Mouse (Mus musculus) forebrain, postnatal 0 days (tissue): Measurements from ENCODE around the gene Zfp37. TPM values are rescaled to one million over a fixed set of nuclear protein-coding genes. Genes with fewer than 3 reads are reported as not detected.

Source experiments
- ATAC-seq: fragments of 200-750 bp; cut with Nextera tagmentation; 2 replicates; pipeline ENCODE4 v1.8.0; 2017; ENCODE audit warnings: mild to moderate bottlenecking, moderate library complexity
- DNase-seq: peaks from one replicate; pipeline ENCODE4 v3.0.0-alpha.2; 2015
- H3K27ac ChIP-seq: fragments of 300-500 bp; sonication (generic); 2 replicates; pipeline ENCODE4 v1.5.1; 2014; ENCODE audit warnings: low read depth, mild to moderate bottlenecking, antibody characterized with exemption, low read length, moderate library complexity, mixed read lengths
- H3K27me3 ChIP-seq: fragments of 300-500 bp; sonication (generic); 2 replicates; pipeline ENCODE4 v1.6.1; 2014; ENCODE audit warnings: mild to moderate bottlenecking, low read length, mixed read lengths; ENCODE audit not compliant: insufficient read depth
- H3K36me3 ChIP-seq: fragments of 300-500 bp; sonication (generic); 2 replicates; pipeline ENCODE4 v1.6.1; 2014; ENCODE audit warnings: mild to moderate bottlenecking, moderate library complexity; ENCODE audit not compliant: insufficient read depth
- H3K4me1 ChIP-seq: fragments of 300-500 bp; sonication (generic); 2 replicates; pipeline ENCODE4 v1.6.1; 2014; ENCODE audit warnings: antibody characterized with exemption; ENCODE audit not compliant: insufficient read depth
- H3K4me2 ChIP-seq: fragments of 300-500 bp; sonication (generic); 2 replicates; pipeline ENCODE4 v1.6.1; 2014; ENCODE audit warnings: low read depth, mild to moderate bottlenecking, moderate library complexity
- H3K4me3 ChIP-seq: fragments of 300-500 bp; sonication (generic); 2 replicates; pipeline ENCODE4 v1.5.1; 2014; ENCODE audit warnings: low read depth, low read length, mixed read lengths
- H3K9ac ChIP-seq: fragments of 300-500 bp; sonication (generic); 2 replicates; pipeline ENCODE4 v1.6.1; 2014; ENCODE audit warnings: mild to moderate bottlenecking
- H3K9me3 ChIP-seq: fragments of 300-500 bp; sonication (generic); 2 replicates; pipeline ENCODE4 v1.6.1; 2016; ENCODE audit warnings: low read length
- CTCF ChIP-seq: sonication (generic); IDR thresholded peaks from 2 replicates; pipeline ENCODE4 v1.5.1; 2016; ENCODE audit warnings: antibody characterized with exemption, control low read depth, low read depth
- WGBS: fragments of 180-500 bp; shearing (Covaris S2); extraction: QIAGEN DNeasy Blood & Tissue Kit; methylation state at CpG from one replicate; pipeline ENCODE4 v1.1.7; 2014; 5-methylcytosine and 5-hydroxymethylcytosine counted together
- polyA plus RNA-seq: library from polyadenylated mRNA; unstranded; fragments of >200 nt; fragmentation: Nextera tagmentation; extraction: Ambion mirVana; gene quantifications from 2 replicates; pipeline ENCODE4 v1.2.1, GENCODE M21; 2015
- total RNA-seq: library from RNA; depleted of rRNA; stranded (reverse); fragments of >200 nt; gene quantifications from 2 replicates; pipeline ENCODE4 v1.2.3, GENCODE M21; 2014; rRNA removed

Zfp37 gene
- total RNA-seq (24.2 and 30.1 TPM in 2 replicates), polyA plus RNA-seq (11.2 and 14.6 TPM in 2 replicates)

GRCm38 (mm10) chr4:62230769-62231168 is at the start of gene Zfp37:
Gene Zfp37 (minus strand): TSS chr4:62231047.
- H3K27me3 ChIP-seq, result no peaks in the 10 kb centered on the region
- no peak within 1 kb of the TSS for H3K9ac ChIP-seq
- H3K9me3 ChIP-seq, result no peaks in the 10 kb centered on the region
- ATAC-seq, result no peak
- no peaks in the 10 kb centered on the region for H3K4me1 ChIP-seq
- WGBS, result 77% methylated on average over 13 of the region's 13 CpGs
- TF ChIP-seq CTCF, result peak; percentile 31; the same call in 1 of the 2 replicates
- no peak within 1 kb of the TSS for H3K27ac ChIP-seq
- no peak within 1 kb of the TSS for H3K4me3 ChIP-seq
- no peak within 1 kb of the TSS for H3K4me2 ChIP-seq
- H3K36me3 ChIP-seq, result no peaks in the 10 kb centered on the region
- no peak for DNase-seq

- 73% methylated on average over 4 of the region's 4 CpGs for WGBS
- H3K9me3 ChIP-seq, result no peaks in the 10 kb centered on the region
Observed at GRCm38 (mm10) chr4:62278081-62278480, 47.2 kb upstream of the Zfp37 start.

GRCm38 (mm10) chr4:62277222-62277621 is 46.4 kb upstream of the Zfp37 start:
- H3K9me3 ChIP-seq, result no peaks in the 10 kb centered on the region
- DNase-seq (no peak), ATAC-seq (no peak)
- no peak for TF ChIP-seq CTCF
- no peak overlapping the region for H3K9ac ChIP-seq
- no peak overlapping the region for H3K4me2 ChIP-seq
- 67% methylated on average over 3 of the region's 3 CpGs for WGBS
- no peaks in the 10 kb centered on the region for H3K36me3 ChIP-seq
- H3K4me3 ChIP-seq, result no peak overlapping the region
- no peak overlapping the region for H3K27ac ChIP-seq
- H3K4me1 ChIP-seq, result no peaks in the 10 kb centered on the region
- H3K27me3 ChIP-seq, result no peaks in the 10 kb centered on the region

More at GRCm38 (mm10) chr4:62278081-62278480, 47.2 kb upstream of the Zfp37 start:
- TF ChIP-seq CTCF, result no peak
- no peak overlapping the region for H3K27ac ChIP-seq
- H3K4me2 ChIP-seq, result no peak overlapping the region
- H3K4me1 ChIP-seq, result no peaks in the 10 kb centered on the region
- no peak for DNase-seq
- no peak for ATAC-seq
- H3K9ac ChIP-seq, result no peak overlapping the region
- H3K36me3 ChIP-seq, result no peaks in the 10 kb centered on the region
- H3K4me3 ChIP-seq, result no peak overlapping the region
- H3K27me3 ChIP-seq, result no peaks in the 10 kb centered on the region

GRCm38 (mm10) chr4:62276642-62277041 is 45.8 kb upstream of the Zfp37 start:
- H3K27me3 ChIP-seq, result no peaks in the 10 kb centered on the region
- no peaks in the 10 kb centered on the region for H3K4me1 ChIP-seq
- DNase-seq, result no peak
- no peaks in the 10 kb centered on the region for H3K9me3 ChIP-seq
- no peak overlapping the region for H3K4me2 ChIP-seq
- no peak overlapping the region for H3K9ac ChIP-seq
- H3K27ac ChIP-seq, result no peak overlapping the region
- no peak overlapping the region for H3K4me3 ChIP-seq
- TF ChIP-seq CTCF, result no peak
- no peaks in the 10 kb centered on the region for H3K36me3 ChIP-seq
- ATAC-seq, result no peak
- 87% methylated on average over 10 of the region's 10 CpGs for WGBS

GRCm38 (mm10) chr4:62274841-62275536 is 44.1 kb upstream of the Zfp37 start:
- DNase-seq (peak; percentile 44), ATAC-seq (peak; percentile 90)
- 4% methylated on average over 12 of the region's 12 CpGs for WGBS
- H3K9ac ChIP-seq, result no peak overlapping the region
- H3K4me3 ChIP-seq, result no peak overlapping the region
- H3K9me3 ChIP-seq, result no peaks in the 10 kb centered on the region
- no peak overlapping the region for H3K4me2 ChIP-seq
- no peaks in the 10 kb centered on the region for H3K36me3 ChIP-seq
- no peaks in the 10 kb centered on the region for H3K27me3 ChIP-seq
- no peaks in the 10 kb centered on the region for H3K4me1 ChIP-seq
- no peak overlapping the region for H3K27ac ChIP-seq
- TF ChIP-seq CTCF, result no peak

GRCm38 (mm10) chr4:62273916-62274315 is 43.1 kb upstream of the Zfp37 start:
- no peak overlapping the region for H3K4me2 ChIP-seq
- DNase-seq (no peak), ATAC-seq (no peak)
- TF ChIP-seq CTCF, result no peak
- H3K4me1 ChIP-seq, result no peaks in the 10 kb centered on the region
- H3K27me3 ChIP-seq, result no peaks in the 10 kb centered on the region
- 96% methylated on average over 10 of the region's 10 CpGs for WGBS
- H3K9me3 ChIP-seq, result no peaks in the 10 kb centered on the region
- H3K9ac ChIP-seq, result no peak overlapping the region
- H3K36me3 ChIP-seq, result no peaks in the 10 kb centered on the region
- H3K4me3 ChIP-seq, result no peak overlapping the region
- H3K27ac ChIP-seq, result no peak overlapping the region

GRCm38 (mm10) chr4:62272696-62273095 is 41.8 kb upstream of the Zfp37 start:
- ATAC-seq, result no peak
- WGBS, result 88% methylated on average over 10 of the region's 10 CpGs
- TF ChIP-seq CTCF, result no peak
- no peak for DNase-seq
- Histone ChIP-seq H3K27ac (no peak overlapping the region), H3K9ac (no peak overlapping the region), H3K4me1 (no peaks in the 10 kb centered on the region), H3K9me3 (no peaks in the 10 kb centered on the region), H3K4me3 (no peak overlapping the region), H3K4me2 (no peak overlapping the region), H3K27me3 (no peaks in the 10 kb centered on the region), H3K36me3 (no peaks in the 10 kb centered on the region)
